Mouse (Mus musculus): ENCODE data around the gene Mfsd12.

DNA sequence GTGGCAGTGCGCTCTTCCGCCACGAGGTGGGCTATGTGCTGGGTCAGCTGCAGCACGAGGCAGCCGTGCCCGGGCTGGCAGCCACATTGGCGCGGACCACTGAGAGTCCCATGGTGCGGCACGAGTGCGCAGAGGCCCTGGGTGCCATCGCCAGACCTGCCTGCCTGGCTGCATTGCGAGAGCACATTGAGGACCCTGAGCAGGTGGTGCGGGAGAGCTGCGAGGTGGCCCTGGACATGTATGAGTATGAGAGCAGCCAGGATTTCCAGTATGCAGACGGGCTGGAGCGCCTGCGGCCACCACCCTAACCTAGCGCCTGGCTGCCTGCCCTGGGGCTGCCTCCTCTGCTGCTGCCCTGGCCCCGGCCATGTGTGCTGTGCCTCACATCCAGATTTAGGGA lies 30.4 kb downstream of the Mfsd12 start:
- TF ChIP-seq ZC3H11A (IDR thresholded peaks at IDR 0.05; ENCODE audit: borderline replicate concordance, low read depth, low read length) (no peak), HCFC1 (IDR thresholded peaks at IDR 0.05; ENCODE audit: borderline replicate concordance, insufficient read depth, low read length) (no peak)

All from ES-E14 (cell line).